Mouse (Mus musculus) hindbrain, embryonic 13.5 days (tissue): ENCODE measurements around the gene Foxn3. TPM values are rescaled to one million over a fixed set of nuclear protein-coding genes. Genes with fewer than 3 reads are reported as not detected.

Experiments
- ATAC-seq: fragments of 200-750 bp; cut with Nextera tagmentation; 2 replicates; pipeline ENCODE4 v1.8.0; 2017; ENCODE audit warnings: moderate TSS enrichment; ENCODE audit not compliant: low FRiP score
- H3K27ac ChIP-seq: fragments of 300-500 bp; sonication (generic); 2 replicates; pipeline ENCODE4 v1.5.1; 2015; ENCODE audit warnings: inconsistent platforms, mild to moderate bottlenecking, moderate library complexity
- H3K27me3 ChIP-seq: fragments of 300-500 bp; sonication (generic); 2 replicates; pipeline ENCODE4 v1.6.1; 2015; ENCODE audit warnings: mild to moderate bottlenecking, inconsistent platforms
- H3K36me3 ChIP-seq: fragments of 300-500 bp; sonication (generic); 2 replicates; pipeline ENCODE4 v1.6.1; 2015; ENCODE audit warnings: mild to moderate bottlenecking, inconsistent platforms
- H3K4me1 ChIP-seq: fragments of 300-500 bp; sonication (generic); replicated peaks from 2 replicates; pipeline ENCODE4 v1.6.1; 2015; ENCODE audit warnings: inconsistent platforms
- H3K4me2 ChIP-seq: fragments of 300-500 bp; sonication (generic); 2 replicates; pipeline ENCODE4 v1.6.1; 2015; ENCODE audit warnings: inconsistent platforms, mild to moderate bottlenecking, moderate library complexity
- H3K4me3 ChIP-seq: fragments of 300-500 bp; sonication (generic); 2 replicates; pipeline ENCODE4 v1.5.1; 2015; ENCODE audit warnings: mild to moderate bottlenecking, inconsistent platforms
- H3K9ac ChIP-seq: fragments of 300-500 bp; sonication (generic); 2 replicates; pipeline ENCODE4 v1.6.1; 2015; ENCODE audit warnings: mild to moderate bottlenecking, inconsistent platforms
- H3K9me3 ChIP-seq: fragments of 300-500 bp; sonication (generic); 2 replicates; pipeline ENCODE4 v1.6.1; 2016; ENCODE audit warnings: inconsistent platforms
- WGBS: fragments of 180-500 bp; shearing (Covaris S2); methylation state at CpG from one replicate; pipeline ENCODE4 v1.1.7; 2015; 5-methylcytosine and 5-hydroxymethylcytosine counted together
- polyA plus RNA-seq: library from polyadenylated mRNA; unstranded; fragments of >200 nt; fragmentation: Nextera tagmentation; extraction: Ambion mirVana; gene quantifications from 2 replicates; pipeline ENCODE4 v1.2.1, GENCODE M21; 2015

Gene Foxn3
- polyA plus RNA-seq, 1 experiment from 2014 or later, result 83.6 TPM

- peak overlapping the region; percentile 69 for H3K4me2 ChIP-seq
- peak overlapping the region; percentile 30 for H3K27ac ChIP-seq
- peaks cover 2% of the 10 kb centered on the region; the same call in 1 of the 2 replicates for H3K27me3 ChIP-seq
- peaks cover 38% of the 10 kb centered on the region for H3K4me1 ChIP-seq
- H3K36me3 ChIP-seq, result no peaks in the 10 kb centered on the region
- H3K4me3 ChIP-seq, result peak overlapping the region; percentile 87
- H3K9ac ChIP-seq, result peak overlapping the region; percentile 90; the same call in 1 of the 2 replicates
- WGBS, result 65% methylated on average over 11 of the region's 11 CpGs
- no peak for ATAC-seq
- H3K9me3 ChIP-seq, result no peaks in the 10 kb centered on the region
Observed at GRCm38 (mm10) chr12:99560701-99561332, 2.6 kb downstream of the Foxn3 start.

DNA sequence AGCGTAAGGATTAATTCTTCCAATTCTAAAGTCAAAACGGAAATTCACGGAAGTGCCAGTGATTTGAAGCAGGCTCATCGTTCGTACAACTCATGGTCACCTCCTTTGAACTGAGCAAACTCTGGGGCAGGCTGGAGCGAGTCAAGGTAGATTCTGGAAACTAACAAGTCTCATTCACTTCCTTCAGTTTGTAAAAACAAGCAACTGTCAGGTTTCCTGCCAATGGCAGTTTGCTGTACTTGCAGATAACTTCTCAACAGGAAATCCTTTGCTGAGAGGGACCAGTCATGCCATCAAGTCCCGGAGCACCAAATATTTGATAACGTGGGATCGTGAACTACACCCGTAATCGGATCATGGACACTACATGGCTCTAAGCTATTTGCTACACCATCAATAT lies 3.9 kb downstream of the Foxn3 start:
- Histone ChIP-seq H3K4me2 (no peak overlapping the region), H3K27ac (no peak overlapping the region), H3K9ac (no peak overlapping the region), H3K27me3 (no peaks in the 10 kb centered on the region), H3K9me3 (no peaks in the 10 kb centered on the region), H3K36me3 (no peaks in the 10 kb centered on the region), H3K4me3 (no peak overlapping the region), H3K4me1 (peaks cover 36% of the 10 kb centered on the region)
- WGBS, result 86% methylated on average over 11 of the region's 11 CpGs
- ATAC-seq, result no peak

- 77% methylated on average over 4 of the region's 4 CpGs for WGBS
Observed at GRCm38 (mm10) chr12:99558476-99558875, 4.9 kb downstream of the Foxn3 start.

DNA sequence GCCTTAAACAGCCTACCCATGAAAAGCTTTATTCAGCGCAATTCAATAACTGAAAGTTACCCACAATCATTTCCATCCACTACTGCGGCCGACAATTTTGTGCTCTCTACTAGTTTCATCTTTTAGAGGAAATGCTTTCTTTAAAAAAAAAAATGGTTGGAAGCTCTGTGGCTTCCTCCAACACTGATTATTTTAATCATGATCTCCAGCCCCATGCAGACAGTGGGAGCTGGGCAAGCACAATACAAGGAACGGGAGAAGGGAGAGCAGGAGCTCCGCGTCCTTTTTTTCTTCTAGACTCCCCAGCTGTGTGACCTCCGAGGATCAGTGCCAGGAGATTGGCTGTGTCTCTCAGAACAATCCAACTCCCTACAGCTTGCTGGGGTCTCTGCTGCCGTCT lies 5.9 kb downstream of the Foxn3 start:
- Histone ChIP-seq H3K27me3 (no peaks in the 10 kb centered on the region), H3K9me3 (no peaks in the 10 kb centered on the region), H3K4me3 (no peak overlapping the region), H3K4me2 (no peak overlapping the region), H3K4me1 (peaks cover 39% of the 10 kb centered on the region), H3K27ac (no peak overlapping the region; the same call in 1 of the 2 replicates), H3K36me3 (peaks cover 5% of the 10 kb centered on the region; the same call in 1 of the 2 replicates), H3K9ac (no peak overlapping the region)
- WGBS, result 67% methylated on average over 8 of the region's 8 CpGs
- no peak for ATAC-seq

More at GRCm38 (mm10) chr12:99558476-99558875, 4.9 kb downstream of the Foxn3 start:
- Histone ChIP-seq H3K27me3 (no peaks in the 10 kb centered on the region), H3K36me3 (no peaks in the 10 kb centered on the region), H3K27ac (no peak overlapping the region), H3K4me2 (no peak overlapping the region), H3K4me3 (no peak overlapping the region), H3K9me3 (no peaks in the 10 kb centered on the region), H3K9ac (no peak overlapping the region), H3K4me1 (peaks cover 39% of the 10 kb centered on the region)
- ATAC-seq, result no peak

DNA sequence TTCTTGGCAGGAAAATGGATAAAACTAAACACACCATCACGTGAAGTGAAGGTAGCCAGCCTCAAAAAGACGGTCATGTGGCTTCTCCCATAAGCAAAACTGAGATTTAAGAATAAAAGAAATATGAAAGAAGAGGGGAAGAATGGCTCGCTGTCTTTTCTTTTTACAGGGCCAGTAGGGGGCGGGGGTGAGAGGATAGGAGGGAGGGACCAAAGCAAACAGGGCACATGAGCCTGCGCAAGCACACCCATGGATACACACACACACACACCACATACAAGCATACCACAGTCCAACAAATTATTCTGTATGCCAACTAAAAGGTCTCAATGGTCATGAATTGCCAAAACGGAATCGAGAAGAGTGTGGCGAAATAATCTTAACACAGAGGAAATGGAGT lies 12.8 kb downstream of the Foxn3 start:
- ATAC-seq, result no peak
- no peak overlapping the region for H3K4me2 ChIP-seq
- no peaks in the 10 kb centered on the region for H3K9me3 ChIP-seq
- 66% methylated on average over 8 of the region's 8 CpGs for WGBS
- H3K9ac ChIP-seq, result no peak overlapping the region
- no peak overlapping the region for H3K4me3 ChIP-seq
- H3K27ac ChIP-seq, result no peak overlapping the region
- peaks cover 5% of the 10 kb centered on the region; the same call in 1 of the 2 replicates for H3K36me3 ChIP-seq
- H3K27me3 ChIP-seq, result no peaks in the 10 kb centered on the region
- H3K4me1 ChIP-seq, result peaks cover 6% of the 10 kb centered on the region; the same call in 1 of the 2 replicates

- Histone ChIP-seq H3K4me1 (peaks cover 9% of the 10 kb centered on the region; the same call in 1 of the 2 replicates), H3K36me3 (peaks cover 5% of the 10 kb centered on the region; the same call in 1 of the 2 replicates), H3K27ac (no peak overlapping the region), H3K4me3 (no peak overlapping the region), H3K9me3 (no peaks in the 10 kb centered on the region), H3K27me3 (no peaks in the 10 kb centered on the region), H3K9ac (no peak overlapping the region), H3K4me2 (no peak overlapping the region)
- WGBS, result 95% methylated on average over 10 of the region's 10 CpGs
- no peak for ATAC-seq
Observed at GRCm38 (mm10) chr12:99549811-99550210, 13.6 kb downstream of the Foxn3 start.

GRCm38 (mm10) chr12:99548419-99548818 lies 15.0 kb downstream of the Foxn3 start:
- H3K9ac ChIP-seq, result no peak overlapping the region
- H3K36me3 ChIP-seq, result peaks cover 5% of the 10 kb centered on the region; the same call in 1 of the 2 replicates
- H3K27me3 ChIP-seq, result no peaks in the 10 kb centered on the region
- H3K4me2 ChIP-seq, result no peak overlapping the region
- H3K4me1 ChIP-seq, result 0 out of 2 replicates have a peak, but pooled peaks cover 4% of the 10 kb centered on the region
- H3K27ac ChIP-seq, result no peak overlapping the region
- H3K9me3 ChIP-seq, result peaks cover 5% of the 10 kb centered on the region; the same call in 1 of the 2 replicates
- no peak for ATAC-seq
- H3K4me3 ChIP-seq, result no peak overlapping the region
- 84% methylated on average over 7 of the region's 7 CpGs for WGBS

DNA sequence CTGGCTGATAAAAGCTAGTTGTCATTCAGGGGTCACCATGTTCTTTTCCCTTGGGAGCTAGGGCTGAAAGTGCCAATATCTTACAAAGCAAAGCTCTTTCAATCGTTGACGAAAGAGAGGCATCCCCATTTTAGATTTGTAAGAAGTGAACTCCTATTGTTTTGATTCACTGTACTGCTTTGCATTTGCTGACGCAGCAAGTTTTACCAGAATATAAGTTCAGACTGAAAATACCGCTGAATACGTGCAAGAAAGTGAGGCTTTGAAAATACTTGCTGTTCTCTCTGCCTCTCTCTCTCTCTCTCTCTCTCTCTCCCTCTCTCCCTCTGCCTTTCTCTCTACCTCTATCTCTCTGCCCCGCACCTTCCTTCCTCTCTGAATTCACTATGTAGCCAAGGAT lies 16.1 kb downstream of the Foxn3 start:
- Histone ChIP-seq H3K9me3 (peaks cover 5% of the 10 kb centered on the region; the same call in 1 of the 2 replicates), H3K4me1 (0 out of 2 replicates have a peak, but pooled peaks cover 4% of the 10 kb centered on the region), H3K27ac (no peak overlapping the region), H3K36me3 (no peaks in the 10 kb centered on the region), H3K9ac (no peak overlapping the region), H3K27me3 (no peaks in the 10 kb centered on the region), H3K4me2 (no peak overlapping the region), H3K4me3 (no peak overlapping the region)
- WGBS, result 86% methylated on average over 6 of the region's 6 CpGs
- ATAC-seq, result no peak

- Histone ChIP-seq H3K27me3 (no peaks in the 10 kb centered on the region), H3K4me3 (no peak overlapping the region), H3K4me2 (no peak overlapping the region), H3K4me1 (0 out of 2 replicates have a peak, but pooled peaks cover 4% of the 10 kb centered on the region), H3K9ac (no peak overlapping the region), H3K36me3 (no peaks in the 10 kb centered on the region), H3K9me3 (peaks cover 5% of the 10 kb centered on the region; the same call in 1 of the 2 replicates), H3K27ac (no peak overlapping the region)
- 69% methylated on average over 6 of the region's 6 CpGs for WGBS
- ATAC-seq, result no peak
Observed at GRCm38 (mm10) chr12:99545270-99545770, 18.1 kb downstream of the Foxn3 start.

DNA sequence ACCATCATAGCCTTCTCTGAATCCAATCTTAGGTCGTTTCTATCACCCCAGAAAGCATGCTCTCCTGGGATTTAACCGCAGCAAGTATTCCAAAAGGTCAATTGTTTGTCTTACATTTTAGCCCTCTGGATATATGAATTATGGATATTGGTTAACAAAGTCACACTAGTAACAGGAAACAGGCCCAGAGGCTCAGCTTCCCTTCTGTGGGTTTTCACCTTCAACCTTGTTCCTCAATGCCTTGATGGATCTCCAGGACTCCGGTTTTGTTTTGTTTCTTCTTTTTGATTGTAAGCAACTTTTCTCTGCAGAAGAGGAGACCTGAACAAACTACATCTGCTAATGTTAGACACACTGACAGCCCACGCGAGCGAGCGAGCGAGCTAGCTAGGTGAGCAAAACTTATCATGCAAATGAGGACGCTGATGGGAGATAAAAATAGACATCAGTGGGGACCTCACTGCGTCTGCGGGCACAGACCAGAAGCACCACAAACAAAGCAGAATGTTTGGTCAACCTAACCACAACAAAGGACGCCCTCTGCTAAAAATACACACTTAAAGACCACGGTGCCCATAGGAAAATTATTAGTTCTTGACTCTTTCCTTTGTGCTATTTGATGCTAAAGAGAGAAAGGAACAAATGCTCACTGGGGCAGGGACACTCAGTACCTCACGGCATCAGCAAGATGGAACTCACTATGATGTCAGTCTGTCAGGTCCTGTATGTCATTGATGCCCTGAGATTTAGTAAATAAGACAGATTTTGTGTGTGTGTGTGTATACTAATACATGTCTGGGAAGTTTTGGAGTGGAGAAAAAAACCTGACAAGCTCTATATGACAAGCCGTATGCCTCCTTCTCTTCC lies 18.9 kb downstream of the Foxn3 start:
- Histone ChIP-seq H3K36me3 (no peaks in the 10 kb centered on the region), H3K27ac (no peak overlapping the region), H3K4me3 (no peak overlapping the region), H3K27me3 (no peaks in the 10 kb centered on the region), H3K4me2 (no peak overlapping the region), H3K4me1 (0 out of 2 replicates have a peak, but pooled peaks cover 4% of the 10 kb centered on the region), H3K9ac (no peak overlapping the region), H3K9me3 (peaks cover 5% of the 10 kb centered on the region; the same call in 1 of the 2 replicates)
- WGBS, result 87% methylated on average over 15 of the region's 15 CpGs
- no peak for ATAC-seq

DNA sequence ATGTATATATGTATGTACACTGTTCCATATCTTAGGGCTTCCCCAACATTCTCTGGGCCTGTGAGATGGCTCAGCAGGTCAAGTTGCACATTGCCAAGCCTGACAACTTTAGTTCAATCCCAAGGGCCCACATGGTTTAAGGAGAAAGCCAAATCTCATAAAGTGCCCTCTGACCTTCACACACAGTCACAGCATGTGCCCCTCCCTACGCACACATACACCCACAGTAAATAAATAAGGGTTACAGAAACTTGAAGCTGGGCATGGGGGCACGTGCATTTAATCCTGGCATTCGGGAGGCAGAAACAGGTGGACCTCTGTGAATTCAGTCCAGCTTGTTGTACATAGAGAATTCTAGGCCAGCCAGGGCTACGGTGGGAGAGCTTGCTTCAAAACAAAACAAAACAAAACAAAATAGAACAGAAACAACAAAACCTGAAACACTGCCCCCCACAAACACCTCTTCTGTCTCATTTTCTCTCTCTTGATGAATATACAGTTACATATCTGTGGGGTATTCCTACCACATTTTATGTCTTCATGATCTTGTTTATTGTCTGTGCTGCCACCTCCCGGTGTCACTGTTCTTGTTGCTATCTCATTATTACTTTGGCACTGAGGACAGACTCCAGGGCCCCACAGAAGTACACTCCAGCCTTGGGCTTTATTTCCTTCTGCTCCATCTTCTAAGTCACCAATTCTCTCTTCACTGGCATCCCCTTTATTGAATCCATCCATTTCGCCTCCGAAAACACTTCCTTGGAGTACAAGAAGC lies 19.8 kb downstream of the Foxn3 start:
- ATAC-seq, result no peak
- Histone ChIP-seq H3K4me3 (no peak overlapping the region), H3K27ac (no peak overlapping the region), H3K27me3 (no peaks in the 10 kb centered on the region), H3K4me1 (0 out of 2 replicates have a peak, but pooled peaks cover 4% of the 10 kb centered on the region), H3K9ac (no peak overlapping the region), H3K36me3 (no peaks in the 10 kb centered on the region), H3K4me2 (no peak overlapping the region), H3K9me3 (peaks cover 5% of the 10 kb centered on the region; the same call in 1 of the 2 replicates)
- WGBS, result 96% methylated on average over 7 of the region's 7 CpGs
